Mouse (Mus musculus) small intestine, adult 2 months (tissue): ENCODE results near the gene Saxo1.
A peak's percentile ranks its signal among the peaks of the same experiment; 100 is the strongest.

Experiments used
- CTCF ChIP-seq: fragments of 200-500 bp; IDR thresholded peaks from 2 replicates; pipeline ENCODE4 v1.5.1; 2012; ENCODE audit warnings: low read depth, mild to moderate bottlenecking, control low read depth, inconsistent platforms, low read length, moderate library complexity, mixed read lengths; ENCODE audit not compliant: insufficient replicate concordance, insufficient read length; ENCODE audit errors: extremely low read depth
- POLR2A ChIP-seq: fragments of 200-500 bp; IDR thresholded peaks from 2 replicates; pipeline ENCODE4 v1.6.1; 2012; ENCODE audit warnings: low read depth, mild to moderate bottlenecking, control low read depth, inconsistent platforms, low read length, moderate library complexity

DNA sequence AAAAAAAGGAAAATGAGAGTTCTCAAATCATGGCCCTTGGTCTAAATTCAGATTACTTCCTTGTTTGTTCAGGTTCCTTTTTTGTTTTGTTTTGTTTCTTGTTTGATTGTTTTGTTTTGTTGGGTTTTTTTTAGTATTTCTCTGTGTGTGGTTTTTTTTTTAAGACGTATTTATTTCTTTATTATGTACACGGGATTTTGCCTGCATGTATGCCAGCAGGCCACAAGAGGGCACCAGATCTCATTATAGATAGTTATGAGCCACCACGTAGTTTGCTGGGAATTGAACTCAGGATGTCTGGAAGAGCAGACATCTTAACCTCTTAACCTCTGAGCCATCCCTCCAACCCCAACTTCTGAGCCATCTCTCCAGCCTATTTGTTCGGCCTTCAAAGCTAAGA is 20.2 kb downstream of the Saxo1 start:
- TF ChIP-seq CTCF (peak; percentile 11; the same call in 1 of the 2 replicates), POLR2A (no peak)
